Mouse (Mus musculus) right cerebral cortex, postnatal 36 days (tissue): ENCODE results near the gene Samd4.
A peak's percentile ranks its signal among the peaks of the same experiment; 100 is the strongest.

ENCODE experiments used
- DNase-seq, 2 experiments: peaks; one replicate each; pipeline ENCODE4 v3.0.0; 2022; ENCODE audit warnings: low spot score in 2 of 2, mixed read lengths in 1 of 2

Gene Samd4

GRCm38 (mm10) chr14:46999321-47000025 is 116.8 kb downstream of the Samd4 start:
- DNase-seq: no peak

- no peak for DNase-seq
Observed at GRCm38 (mm10) chr14:47000096-47000736, 117.6 kb downstream of the Samd4 start.

- no peak for DNase-seq
Observed at GRCm38 (mm10) chr14:47000786-47001761, 118.4 kb downstream of the Samd4 start.

GRCm38 (mm10) chr14:47004161-47004560 is 121.5 kb downstream of the Samd4 start:
- DNase-seq: no peak

- peak; percentile 51 to 57 for DNase-seq
Observed at GRCm38 (mm10) chr14:47011171-47012139, 128.8 kb downstream of the Samd4 start.

- DNase-seq: no peak
Observed at GRCm38 (mm10) chr14:47015618-47016017, 133.0 kb downstream of the Samd4 start.

- no peak for DNase-seq
Observed at GRCm38 (mm10) chr14:47017658-47018057, 135.0 kb downstream of the Samd4 start.

- no peak for DNase-seq
Observed at GRCm38 (mm10) chr14:47020886-47021285, 138.2 kb downstream of the Samd4 start.

GRCm38 (mm10) chr14:47023529-47023928 is 140.9 kb downstream of the Samd4 start:
- no peak for DNase-seq

GRCm38 (mm10) chr14:47027431-47028118 is 144.9 kb downstream of the Samd4 start:
- no peak for DNase-seq

GRCm38 (mm10) chr14:47031542-47031941 is 148.9 kb downstream of the Samd4 start:
- DNase-seq: no peak

GRCm38 (mm10) chr14:47032140-47032539 is 149.5 kb downstream of the Samd4 start:
- DNase-seq: no peak

GRCm38 (mm10) chr14:47033423-47033822 is 150.8 kb downstream of the Samd4 start:
- DNase-seq: no peak

- DNase-seq: no peak
Observed at GRCm38 (mm10) chr14:47041699-47042098, 159.0 kb downstream of the Samd4 start.

GRCm38 (mm10) chr14:47049051-47049450 is 166.4 kb downstream of the Samd4 start:
- DNase-seq: peak in 1 of 2 experiments; percentile 8

- DNase-seq: no peak
Observed at GRCm38 (mm10) chr14:47051743-47052610, 169.3 kb downstream of the Samd4 start.

- no peak for DNase-seq
Observed at GRCm38 (mm10) chr14:47053101-47053500, 170.4 kb downstream of the Samd4 start.

GRCm38 (mm10) chr14:47053824-47054223 is 171.2 kb downstream of the Samd4 start:
- no peak for DNase-seq

- no peak for DNase-seq
Observed at GRCm38 (mm10) chr14:47058969-47059368, 176.3 kb downstream of the Samd4 start.
